Comparison of ENCODE assay signal across 22 mouse cellular contexts in the genomic region with DNA sequence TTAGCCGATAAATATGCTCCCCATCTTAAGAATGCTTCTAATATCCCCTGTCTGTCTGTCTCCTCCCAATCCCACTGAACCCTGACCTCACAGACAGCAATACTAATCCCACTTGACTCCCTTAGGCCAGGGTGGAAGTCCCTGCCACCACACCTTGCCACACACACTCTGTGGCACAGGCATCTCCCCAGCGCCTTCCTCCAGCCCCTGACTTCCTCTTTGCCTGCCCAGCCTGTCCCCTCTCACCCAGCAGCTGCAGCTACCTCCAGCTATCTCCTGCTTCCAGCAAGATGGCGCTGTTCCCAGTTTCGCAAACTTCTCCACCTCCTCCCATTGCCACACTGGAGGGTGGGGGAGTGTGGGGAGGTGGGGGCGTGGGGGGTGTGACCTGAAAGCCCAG. TPM values are rescaled to one million over a fixed set of nuclear protein-coding genes. Genes with fewer than 3 reads are reported as not detected.
A peak's percentile ranks its signal among the peaks of the same experiment; 100 is the strongest.
DNase-seq lines count a peak whose midpoint lies in the region; ATAC-seq and TF ChIP-seq lines count a peak whose summit lies in the region.
"Had no signal": no experiment of that assay in that cellular context is flagged by ENCODE, and none has a peak within 500 bp of the region (broad histone marks: within the 10 kb centered on the region; RNA-seq: fewer than 3 reads in every experiment).

No protein-coding gene starts in this region.

- 0 out of 2 replicates have a peak, but pooled peaks have one; percentile 19 for ATAC-seq in lung, postnatal 0 days
- ATAC-seq in hematopoietic stem cell, adult 5-6 weeks (replicated peaks in 1 of 2; ENCODE audit: insufficient read depth in 1 of 2, low FRiP score in 2 of 2, low TSS enrichment in 1 of 2, low read depth in 1 of 2, poor library complexity in 2 of 2, severe bottlenecking in 2 of 2) = peak; percentile 88 to 93
- ATAC-seq: activated CD4-positive, CD25-positive, alpha-beta regulatory T cell, adult 4 months; forebrain, embryonic 15.5 days; intestine, postnatal 0 days had no signal

- WGBS in lung, postnatal 0 days = 32% methylated on average over 5 of the region's 5 CpGs

- TF ChIP-seq EP300 in lung, postnatal 0 days (IDR thresholded peaks at IDR 0.05) = no peak

- H3K27ac ChIP-seq in lung, postnatal 0 days (ENCODE audit: low read length) = no peak overlapping the region
- H3K27ac ChIP-seq: forebrain, embryonic 15.5 days; hindbrain, embryonic 13.5 days; limb, embryonic 12.5 days; macrophage had no signal

- no peaks in the 10 kb centered on the region for H3K4me1 ChIP-seq in lung, postnatal 0 days (ENCODE audit: insufficient read depth, low read depth, low read length)
- H3K4me1 ChIP-seq: forebrain, embryonic 15.5 days; heart, embryonic 12.5 days; limb, embryonic 12.5 days had no signal

- no peaks in the 10 kb centered on the region for H3K27me3 ChIP-seq in lung, postnatal 0 days (replicated peaks; ENCODE audit: insufficient read depth, low read length)
- H3K27me3 ChIP-seq in splenic B cell, adult 2 months (ENCODE audit: control insufficient read depth, insufficient read depth, low read length, poor library complexity, severe bottlenecking) = no peaks in the 10 kb centered on the region
- H3K27me3 ChIP-seq: forebrain, embryonic 15.5 days; hindbrain, embryonic 13.5 days had no signal

- TF ChIP-seq CTCF in lung, postnatal 0 days (IDR thresholded peaks at IDR 0.05) = no peak

- no peaks in the 10 kb centered on the region for H3K36me3 ChIP-seq in lung, postnatal 0 days (ENCODE audit: insufficient read depth, low read length)
- no peaks in the 10 kb centered on the region for H3K36me3 ChIP-seq in splenic B cell, adult 2 months (ENCODE audit: control insufficient read depth, insufficient read depth, low read length, poor library complexity, severe bottlenecking)
- H3K36me3 ChIP-seq: forebrain, embryonic 15.5 days; heart, embryonic 12.5 days; hindbrain, embryonic 13.5 days; limb, embryonic 12.5 days had no signal

- H3K4me2 ChIP-seq in lung, postnatal 0 days (replicated peaks; ENCODE audit: low read depth, low read length) = no peak overlapping the region
- H3K4me2 ChIP-seq: forebrain, embryonic 15.5 days; heart, embryonic 12.5 days; hindbrain, embryonic 13.5 days; limb, embryonic 12.5 days had no signal

- no peaks in the 10 kb centered on the region for H3K9me3 ChIP-seq in lung, postnatal 0 days (ENCODE audit: low read length)
- H3K9me3 ChIP-seq: forebrain, embryonic 15.5 days; heart, embryonic 12.5 days; hindbrain, embryonic 13.5 days; limb, embryonic 12.5 days had no signal

- H3K4me3 ChIP-seq in lung, postnatal 0 days (ENCODE audit: low read depth, low read length) = no peak overlapping the region
- H3K4me3 ChIP-seq: forebrain, embryonic 15.5 days; heart, embryonic 12.5 days; hindbrain, embryonic 13.5 days; limb, embryonic 12.5 days had no signal

- peak; percentile 39 for DNase-seq in adrenal gland, postnatal 14 days
- DNase-seq in adrenal gland, postnatal 25 days = no peak
- DNase-seq in lung, postnatal 0 days (ENCODE audit: low spot score) = peak; percentile 15
- no peak for DNase-seq in lung, postnatal 10 days
- DNase-seq in splenic B cell, adult 2 months (ENCODE audit: low read depth, low spot score) = peak; percentile 5
- no peak for DNase-seq in kidney, postnatal 25 days
- DNase-seq in gastrocnemius, postnatal 25 days = no peak
- DNase-seq: cerebellum, adult 8-10 months; embryo, embryonic 11 days; gastrocnemius, postnatal 10 days; kidney, postnatal 4 days; thymus, adult 2 months had no signal

- no peak overlapping the region for H3K9ac ChIP-seq in lung, postnatal 0 days (replicated peaks; ENCODE audit: low read depth)
- H3K9ac ChIP-seq: forebrain, embryonic 15.5 days; heart, embryonic 12.5 days; hindbrain, embryonic 13.5 days; limb, embryonic 12.5 days had no signal

RNA-seq across cellular contexts. Expression of a gene that starts 3.9 kb away (rescaled TPM):
- total RNA-seq in adrenal gland, postnatal 14 days (2021) = 0.19 TPM in 1 of 2 replicates, not detected in the other
- total RNA-seq in adrenal gland, postnatal 25 days (2021) = not detected in 2 replicates
- not detected in 2 replicates for polyA plus RNA-seq in lung, postnatal 0 days (2015; fragmentation: Nextera tagmentation; extraction: Ambion mirVana)
- total RNA-seq in hematopoietic stem cell, adult 5-6 weeks (2017) = not detected in 2 replicates
- total RNA-seq in gastrocnemius, postnatal 25 days (2021) = not detected
- total RNA-seq: gastrocnemius, postnatal 10 days; left cerebral cortex, adult 18-20 months had no signal
- polyA plus RNA-seq: activated CD4-positive, CD25-positive, alpha-beta regulatory T cell, adult 4 months; brain, embryonic 14.5 days; forebrain, embryonic 15.5 days; heart, embryonic 12.5 days; hindbrain, embryonic 13.5 days; intestine, postnatal 0 days; limb, embryonic 12.5 days; macrophage had no signal

RNA-seq across cellular contexts. Expression of a gene that starts 21.3 kb away (rescaled TPM):
- 4.2 and 8.4 TPM in 2 replicates for total RNA-seq in adrenal gland, postnatal 14 days (2021)
- total RNA-seq in adrenal gland, postnatal 25 days (2021) = 3.0 and 4.1 TPM in 2 replicates
- 0.17 and 0.24 TPM in 2 replicates for polyA plus RNA-seq in lung, postnatal 0 days (2015; fragmentation: Nextera tagmentation; extraction: Ambion mirVana)
- total RNA-seq in hematopoietic stem cell, adult 5-6 weeks (2017) = not detected in 2 replicates
- total RNA-seq in gastrocnemius, postnatal 25 days (2021) = not detected
- polyA plus RNA-seq: activated CD4-positive, CD25-positive, alpha-beta regulatory T cell, adult 4 months; macrophage had no signal

RNA-seq across cellular contexts. Expression of a gene that starts 40.8 kb away (rescaled TPM):
- 65.0 and 67.7 TPM in 2 replicates for total RNA-seq in adrenal gland, postnatal 14 days (2021)
- 33.6 and 34.6 TPM in 2 replicates for total RNA-seq in adrenal gland, postnatal 25 days (2021)
- polyA plus RNA-seq in lung, postnatal 0 days (2015; fragmentation: Nextera tagmentation; extraction: Ambion mirVana) = 0.27 and 0.49 TPM in 2 replicates
- not detected in 2 replicates for total RNA-seq in hematopoietic stem cell, adult 5-6 weeks (2017)
- total RNA-seq in gastrocnemius, postnatal 25 days (2021) = 10 to 100 TPM in 1 of 2 experiments, 1 to 10 TPM in 1; 6.7 to 12.8 TPM
- polyA plus RNA-seq: activated CD4-positive, CD25-positive, alpha-beta regulatory T cell, adult 4 months; macrophage had no signal

Comparison
In these comparisons a context has a peak if more than half of its experiments do, and no peak if none do; other contexts are left out.
1. DNase-seq: peak in adrenal gland, postnatal 14 days (single experiment), lung, postnatal 0 days (single experiment) and splenic B cell, adult 2 months (single experiment); none in adrenal gland, postnatal 25 days (single experiment), lung, postnatal 10 days (single experiment), kidney, postnatal 25 days (0 of 2) and gastrocnemius, postnatal 25 days (single experiment).